Mouse (Mus musculus) forebrain, embryonic 13.5 days (tissue): ENCODE measurements at regions not wholly inside any gene's neighbourhood (a gene's known extent, or its start where the extent isn't known, plus 50 kb on each side); places are given as distances from the start of the nearest gene placed in this dataset.

Experiments
- ATAC-seq: fragments of 200-750 bp; cut with Nextera tagmentation; 2 replicates; pipeline ENCODE4 v1.8.0; 2017
- H3K27ac ChIP-seq: fragments of 300-500 bp; sonication (generic); 2 replicates; pipeline ENCODE4 v1.5.1; 2015; ENCODE audit warnings: inconsistent platforms, mild to moderate bottlenecking, moderate library complexity
- H3K27me3 ChIP-seq: fragments of 300-500 bp; sonication (generic); 2 replicates; pipeline ENCODE4 v1.6.1; 2015; ENCODE audit warnings: mild to moderate bottlenecking, inconsistent platforms
- H3K36me3 ChIP-seq: fragments of 300-500 bp; sonication (generic); 2 replicates; pipeline ENCODE4 v1.6.1; 2015; ENCODE audit warnings: mild to moderate bottlenecking, inconsistent platforms; ENCODE audit not compliant: poor library complexity, severe bottlenecking
- H3K4me1 ChIP-seq: fragments of 300-500 bp; sonication (generic); 2 replicates; pipeline ENCODE4 v1.6.1; 2015; ENCODE audit warnings: inconsistent platforms
- H3K4me2 ChIP-seq: fragments of 300-500 bp; sonication (generic); 2 replicates; pipeline ENCODE4 v1.6.1; 2015; ENCODE audit warnings: inconsistent platforms, mild to moderate bottlenecking, moderate library complexity
- H3K4me3 ChIP-seq: fragments of 300-500 bp; sonication (generic); 2 replicates; pipeline ENCODE4 v1.5.1; 2015; ENCODE audit warnings: mild to moderate bottlenecking, inconsistent platforms
- H3K9ac ChIP-seq: fragments of 300-500 bp; sonication (generic); 2 replicates; pipeline ENCODE4 v1.6.1; 2015; ENCODE audit warnings: mild to moderate bottlenecking, inconsistent platforms
- H3K9me3 ChIP-seq: fragments of 300-500 bp; sonication (generic); replicated peaks from 2 replicates; pipeline ENCODE4 v1.6.1; 2016; ENCODE audit warnings: inconsistent platforms
- WGBS: fragments of 180-500 bp; shearing (Covaris S2); methylation state at CpG from one replicate; pipeline ENCODE4 v1.1.7; 2015; 5-methylcytosine and 5-hydroxymethylcytosine counted together

DNA sequence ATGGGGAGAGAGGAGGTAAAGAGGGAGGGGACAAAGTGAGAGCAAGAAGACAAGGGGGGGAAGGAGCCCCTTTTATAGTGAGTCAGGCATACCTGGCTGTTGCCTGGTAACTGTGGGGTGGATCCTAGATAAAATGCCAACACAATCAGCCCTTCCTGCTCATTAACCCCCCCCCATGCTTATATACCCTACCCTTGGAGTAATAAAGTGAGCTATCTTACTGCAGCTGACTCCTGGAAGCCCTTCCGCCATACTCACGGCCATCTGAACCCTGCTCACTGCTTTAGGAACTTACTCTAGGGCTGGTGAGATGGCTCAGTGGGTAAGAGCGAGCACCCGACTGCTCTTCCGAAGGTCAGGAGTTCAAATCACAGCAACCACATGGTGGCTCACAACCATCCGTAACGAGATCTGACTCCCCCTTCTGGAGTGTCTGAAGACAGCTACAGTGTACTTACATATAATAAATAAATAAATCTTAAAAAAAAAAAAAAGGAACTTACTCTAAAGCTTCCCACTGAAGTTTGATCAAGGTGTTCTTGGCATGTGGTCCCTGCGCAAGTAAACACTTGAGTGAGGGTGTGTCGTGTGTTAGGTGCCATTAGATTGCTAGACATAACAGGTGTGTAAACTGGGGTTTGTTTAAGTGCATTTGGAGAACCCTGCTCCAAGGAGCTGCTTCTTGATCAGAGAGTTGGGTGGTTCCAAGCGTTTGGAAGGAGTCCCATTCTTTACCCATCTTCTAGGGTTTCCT, 74.9 kb downstream of the Ets2 start:
- Histone ChIP-seq H3K9ac (no peak overlapping the region), H3K4me1 (no peaks in the 10 kb centered on the region), H3K9me3 (no peaks in the 10 kb centered on the region), H3K27me3 (no peaks in the 10 kb centered on the region), H3K36me3 (no peaks in the 10 kb centered on the region), H3K27ac (no peak overlapping the region), H3K4me3 (no peak overlapping the region), H3K4me2 (no peak overlapping the region)
- no peak for ATAC-seq
- 91% methylated on average over 10 of the region's 10 CpGs for WGBS

DNA sequence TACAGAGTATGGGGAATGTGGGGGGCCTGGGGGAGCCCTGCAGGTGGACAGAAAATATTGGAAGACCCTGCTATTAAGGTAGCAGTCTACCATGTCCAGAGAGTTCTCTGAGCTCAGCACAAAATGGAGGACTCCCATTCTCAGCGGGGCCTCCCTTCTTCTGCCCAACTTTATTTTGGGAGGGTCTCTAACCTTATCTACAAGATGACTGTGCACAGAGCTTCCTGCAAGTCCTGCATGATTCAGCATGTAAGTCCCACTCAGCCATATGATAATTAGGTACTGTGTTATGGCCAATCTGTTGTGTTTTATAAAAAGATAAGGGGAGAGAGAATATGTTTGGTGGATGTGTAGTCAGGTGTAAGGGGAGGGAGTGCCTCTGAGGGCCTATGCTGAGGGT, 74.1 kb downstream of the Ets2 start:
- Histone ChIP-seq H3K27me3 (no peaks in the 10 kb centered on the region), H3K9ac (no peak overlapping the region), H3K9me3 (no peaks in the 10 kb centered on the region), H3K27ac (no peak overlapping the region), H3K36me3 (no peaks in the 10 kb centered on the region), H3K4me3 (no peak overlapping the region), H3K4me2 (no peak overlapping the region), H3K4me1 (no peaks in the 10 kb centered on the region)
- no peak for ATAC-seq
- WGBS: 97% methylated on average over 1 of the region's 1 CpGs

- H3K9ac ChIP-seq: no peak overlapping the region
- no peak overlapping the region for H3K4me2 ChIP-seq
- WGBS: 88% methylated on average over 5 of the region's 5 CpGs
- no peaks in the 10 kb centered on the region for H3K36me3 ChIP-seq
- no peaks in the 10 kb centered on the region for H3K9me3 ChIP-seq
- ATAC-seq: no peak
- no peaks in the 10 kb centered on the region for H3K27me3 ChIP-seq
- no peak overlapping the region for H3K4me3 ChIP-seq
- no peak overlapping the region for H3K27ac ChIP-seq
- peaks cover 6% of the 10 kb centered on the region for H3K4me1 ChIP-seq
Measured at GRCm38 (mm10) chr16:95775361-95775760, 73.5 kb downstream of the Ets2 start.

GRCm38 (mm10) chr16:95773151-95773550, 71.3 kb downstream of the Ets2 start:
- H3K9ac ChIP-seq: no peak overlapping the region
- H3K27me3 ChIP-seq: no peaks in the 10 kb centered on the region
- peaks cover 19% of the 10 kb centered on the region for H3K4me1 ChIP-seq
- 80% methylated on average over 3 of the region's 3 CpGs for WGBS
- no peaks in the 10 kb centered on the region for H3K36me3 ChIP-seq
- H3K4me2 ChIP-seq: no peak overlapping the region
- no peak overlapping the region for H3K4me3 ChIP-seq
- no peaks in the 10 kb centered on the region for H3K9me3 ChIP-seq
- ATAC-seq: no peak
- H3K27ac ChIP-seq: no peak overlapping the region
